Mouse (Mus musculus) frontal cortex, postnatal 36 days (tissue): Measurements from ENCODE around the gene Rabgap1.
"Not testable (repeated sequence)": the region's sequence is repeated elsewhere in the genome, so short reads cannot be mapped to it uniquely, and the experiment has no call there.

ENCODE experiments used
- DNase-seq, 2 experiments: peaks; one replicate each; pipeline ENCODE4 v3.0.0; 2022; ENCODE audit warnings: low spot score in 2 of 2

The Rabgap1 gene

GRCm38 (mm10) chr2:37442611-37443591, at the start of gene Rabgap1, which contains the start of the genes Zbtb26 and Zbtb6:
Rabgap1 (plus strand) TSS chr2:37443279.
Zbtb26 (minus strand) TSS chr2:37443135.
Zbtb6 (minus strand) TSS chr2:37443171.
- DNase-seq = peak; percentile 97 to 98

GRCm38 (mm10) chr2:37395539-37395938, 47.5 kb upstream of the Rabgap1 start:
- DNase-seq = no peak

GRCm38 (mm10) chr2:37421903-37422302, 21.2 kb upstream of the Rabgap1 start:
- DNase-seq = no peak

- DNase-seq = peak; percentile 93 to 96
These were observed 20.5 kb upstream of the Rabgap1 start, which contains the start of gene Rc3h2 for GRCm38 (mm10) chr2:37422306-37423304. Rc3h2 (minus strand) TSS chr2:37422903.

GRCm38 (mm10) chr2:37423671-37424070, 19.4 kb upstream of the Rabgap1 start:
- no peak for DNase-seq

GRCm38 (mm10) chr2:37430593-37431464, 12.2 kb upstream of the Rabgap1 start:
- DNase-seq = peak; percentile 77 to 90

- no peak for DNase-seq
These were observed 11.5 kb upstream of the Rabgap1 start for GRCm38 (mm10) chr2:37431609-37432008.

- peak; percentile 90 to 91 for DNase-seq
These were observed 8.7 kb downstream of the Rabgap1 start for GRCm38 (mm10) chr2:37451667-37452375.

- peak in 1 of 2 experiments; percentile 28 for DNase-seq
These were observed 9.3 kb downstream of the Rabgap1 start for GRCm38 (mm10) chr2:37452376-37452760.

GRCm38 (mm10) chr2:37460707-37461106, 17.6 kb downstream of the Rabgap1 start:
- no peak for DNase-seq

GRCm38 (mm10) chr2:37466266-37466665, 23.2 kb downstream of the Rabgap1 start:
- no peak for DNase-seq

- no peak for DNase-seq
These were observed 36.5 kb downstream of the Rabgap1 start for GRCm38 (mm10) chr2:37479559-37479958.

- DNase-seq = no peak
These were observed 37.0 kb downstream of the Rabgap1 start for GRCm38 (mm10) chr2:37480039-37480438.

GRCm38 (mm10) chr2:37484165-37484564, 41.1 kb downstream of the Rabgap1 start:
- no peak for DNase-seq

- peak in 1 of 2 experiments; percentile 23 for DNase-seq
These were observed 42.3 kb downstream of the Rabgap1 start for GRCm38 (mm10) chr2:37485370-37485769.

- DNase-seq = no peak
These were observed 43.3 kb downstream of the Rabgap1 start for GRCm38 (mm10) chr2:37486408-37486807.

- DNase-seq = no peak
These were observed 45.9 kb downstream of the Rabgap1 start for GRCm38 (mm10) chr2:37488956-37489355.

- DNase-seq = no peak
These were observed 54.2 kb downstream of the Rabgap1 start for GRCm38 (mm10) chr2:37497321-37497720.

- not testable (repeated sequence) for DNase-seq
These were observed 62.8 kb downstream of the Rabgap1 start for GRCm38 (mm10) chr2:37505856-37506255.
